Mouse (Mus musculus) spleen, adult 2 months (tissue): ENCODE data around the gene Fbxo11. TPM values are rescaled to one million over a fixed set of nuclear protein-coding genes. Genes with fewer than 3 reads are reported as not detected.

Source experiments
- DNase-seq, 2 experiments: peaks; one replicate each; pipeline versions ENCODE4 v3.0.0 to v3.0.0-alpha.2; 2012 to 2021; ENCODE audit warnings: low spot score in 2 of 2, low read depth in 1 of 2
- H3K27ac ChIP-seq: fragments of 200-500 bp; 2 replicates; pipeline ENCODE4 v1.5.1; 2012; ENCODE audit warnings: low read length, inconsistent platforms; ENCODE audit not compliant: insufficient read depth
- H3K27me3 ChIP-seq: fragments of 200-500 bp; 2 replicates; pipeline ENCODE4 v1.6.1; 2012; ENCODE audit warnings: mild to moderate bottlenecking, moderate library complexity, low read length, inconsistent platforms; ENCODE audit not compliant: control insufficient read depth, insufficient read depth
- H3K36me3 ChIP-seq: fragments of 200-500 bp; 2 replicates; pipeline ENCODE4 v1.6.1; 2012; ENCODE audit warnings: mild to moderate bottlenecking, low read length, inconsistent platforms; ENCODE audit not compliant: control insufficient read depth, insufficient read depth
- H3K4me1 ChIP-seq: fragments of 200-500 bp; 2 replicates; pipeline ENCODE4 v1.6.1; 2011; ENCODE audit warnings: inconsistent platforms; ENCODE audit not compliant: control insufficient read depth, insufficient read depth, insufficient read length
- H3K4me3 ChIP-seq: fragments of 200-500 bp; 2 replicates; pipeline ENCODE4 v1.5.1; 2011; ENCODE audit warnings: mild to moderate bottlenecking, inconsistent platforms; ENCODE audit not compliant: insufficient read depth, insufficient read length; ENCODE audit errors: extremely low read depth
- CTCF ChIP-seq: fragments of 200-500 bp; IDR thresholded peaks from 2 replicates; pipeline ENCODE4 v1.5.1; 2011; ENCODE audit warnings: mild to moderate bottlenecking, inconsistent platforms; ENCODE audit not compliant: insufficient read depth, insufficient read length, insufficient replicate concordance; ENCODE audit errors: extremely low read depth
- POLR2A ChIP-seq: fragments of 200-500 bp; IDR thresholded peaks from 2 replicates; pipeline ENCODE4 v1.6.1; 2011; ENCODE audit warnings: low read depth, low read length, inconsistent platforms
- WGBS: fragments of 180-500 bp; shearing (Covaris S2); methylation state at CpG from one replicate; pipeline ENCODE4 v1.1.7; 2018; 5-methylcytosine and 5-hydroxymethylcytosine counted together
- polyA plus RNA-seq: library from polyadenylated mRNA; depleted of rRNA; stranded (reverse); fragments of >200 nt; gene quantifications from 2 replicates; pipeline ENCODE4 v1.2.3, GENCODE M21; 2012

Fbxo11 gene
- polyA plus RNA-seq, 1 experiment = 13.6 TPM

DNA sequence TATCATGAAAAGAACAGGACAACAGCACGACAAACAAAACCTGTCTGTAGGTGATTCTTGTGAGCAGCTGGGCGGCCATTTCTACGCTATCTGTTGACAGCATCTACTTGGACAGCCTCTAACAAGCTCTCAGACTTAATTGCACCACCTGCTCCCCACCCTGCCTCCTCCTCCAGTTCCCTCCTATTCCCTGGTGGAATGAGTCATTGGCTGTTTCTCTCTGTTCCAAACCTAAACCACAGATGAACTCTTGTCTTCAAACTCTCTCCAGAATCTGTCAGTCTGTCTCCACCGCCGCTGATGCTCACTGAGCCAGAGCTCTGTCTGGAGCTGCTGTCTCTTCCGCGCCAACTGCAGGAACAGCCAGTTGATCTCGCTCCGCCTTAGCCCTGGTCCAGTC, 41.3 kb upstream of the Fbxo11 start:
- no peak overlapping the region for H3K27ac ChIP-seq
- WGBS = 92% methylated on average over 9 of the region's 9 CpGs
- TF ChIP-seq POLR2A (no peak), CTCF (no peak)
- no peaks in the 10 kb centered on the region for H3K36me3 ChIP-seq
- peaks cover 3% of the 10 kb centered on the region; the same call in 1 of the 2 replicates for H3K4me1 ChIP-seq
- H3K4me3 ChIP-seq = no peak overlapping the region
- no peak for DNase-seq
- H3K27me3 ChIP-seq = no peaks in the 10 kb centered on the region

- Histone ChIP-seq H3K4me1 (peaks cover 3% of the 10 kb centered on the region; the same call in 1 of the 2 replicates), H3K27me3 (no peaks in the 10 kb centered on the region), H3K4me3 (no peak overlapping the region), H3K36me3 (no peaks in the 10 kb centered on the region), H3K27ac (no peak overlapping the region)
- 62% methylated on average over 7 of the region's 7 CpGs for WGBS
- TF ChIP-seq CTCF (no peak), POLR2A (no peak)
- DNase-seq = no peak
Observed at GRCm38 (mm10) chr17:88102597-88102996, 37.5 kb upstream of the Fbxo11 start.

- 91% methylated on average over 9 of the region's 9 CpGs for WGBS
- no peak overlapping the region for H3K4me3 ChIP-seq
- H3K36me3 ChIP-seq = no peaks in the 10 kb centered on the region
- H3K27ac ChIP-seq = no peak overlapping the region
- no peaks in the 10 kb centered on the region for H3K27me3 ChIP-seq
- H3K4me1 ChIP-seq = peaks cover 6% of the 10 kb centered on the region; the same call in 1 of the 2 replicates
- no peak for DNase-seq
- TF ChIP-seq CTCF = no peak
- TF ChIP-seq POLR2A = no peak
Observed at GRCm38 (mm10) chr17:88098181-88098852, 33.2 kb upstream of the Fbxo11 start.

- peaks cover 4% of the 10 kb centered on the region; the same call in 1 of the 2 replicates for H3K4me1 ChIP-seq
- no peak overlapping the region for H3K27ac ChIP-seq
- WGBS = 94% methylated on average over 3 of the region's 3 CpGs
- no peaks in the 10 kb centered on the region for H3K36me3 ChIP-seq
- DNase-seq = no peak
- H3K27me3 ChIP-seq = no peaks in the 10 kb centered on the region
- H3K4me3 ChIP-seq = no peak overlapping the region
- TF ChIP-seq CTCF = no peak
- no peak for TF ChIP-seq POLR2A
Observed at GRCm38 (mm10) chr17:88097543-88097942, 32.5 kb upstream of the Fbxo11 start.

- WGBS = 47% methylated on average over 12 of the region's 12 CpGs
- no peaks in the 10 kb centered on the region for H3K36me3 ChIP-seq
- H3K4me1 ChIP-seq = peaks cover 3% of the 10 kb centered on the region; the same call in 1 of the 2 replicates
- no peak overlapping the region for H3K4me3 ChIP-seq
- no peak for TF ChIP-seq CTCF
- no peak for TF ChIP-seq POLR2A
- H3K27ac ChIP-seq = no peak overlapping the region
- H3K27me3 ChIP-seq = no peaks in the 10 kb centered on the region
- peak in 1 of 2 experiments; percentile 16 for DNase-seq
Observed at GRCm38 (mm10) chr17:88096809-88097399, 31.8 kb upstream of the Fbxo11 start.

DNA sequence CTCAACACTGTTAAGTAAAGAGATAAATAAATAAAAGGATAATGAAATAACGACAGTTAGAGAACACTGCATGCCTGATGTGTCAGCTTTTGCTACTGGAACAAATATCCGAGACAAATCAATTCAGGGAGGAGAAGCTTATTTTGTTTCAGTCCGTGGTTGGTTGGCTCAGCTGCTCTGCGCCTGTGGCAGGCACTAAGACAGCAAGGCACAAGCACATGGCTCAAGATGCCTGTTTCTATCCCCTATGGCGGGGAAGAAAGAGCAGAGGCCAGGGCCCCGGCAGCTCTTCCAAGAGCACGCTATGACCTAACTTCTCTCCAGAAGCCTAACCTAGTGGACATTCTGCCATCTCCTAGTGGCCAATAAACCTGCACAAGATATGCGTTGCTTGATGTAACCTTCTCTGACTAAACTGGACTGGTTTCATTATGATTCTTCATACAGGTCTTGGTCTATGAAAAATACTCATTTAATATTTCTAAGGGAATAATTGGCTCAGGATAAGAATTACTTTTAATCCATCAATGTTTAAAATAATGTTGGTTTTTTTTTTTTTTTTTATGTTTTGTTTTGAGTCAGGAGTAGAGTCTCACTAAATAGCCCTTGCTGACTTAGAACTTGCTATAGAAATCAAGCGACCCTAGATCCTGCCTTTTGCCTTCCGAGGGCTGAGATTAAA, 30.6 kb upstream of the Fbxo11 start:
- H3K27me3 ChIP-seq = no peaks in the 10 kb centered on the region
- no peak for TF ChIP-seq POLR2A
- peaks cover 3% of the 10 kb centered on the region; the same call in 1 of the 2 replicates for H3K4me1 ChIP-seq
- no peaks in the 10 kb centered on the region for H3K36me3 ChIP-seq
- H3K4me3 ChIP-seq = no peak overlapping the region
- no peak for DNase-seq
- 91% methylated on average over 10 of the region's 10 CpGs for WGBS
- H3K27ac ChIP-seq = no peak overlapping the region
